Mouse (Mus musculus): ENCODE measurements around the gene Mid1ip1.

The Mid1ip1 gene

GRCm38 (mm10) chrX:10714696-10715140 is at the start of gene Mid1ip1:
Gene Mid1ip1 (plus strand): TSS chrX:10715013.
- peak; percentile 85 to 92 for DNase-seq

DNA sequence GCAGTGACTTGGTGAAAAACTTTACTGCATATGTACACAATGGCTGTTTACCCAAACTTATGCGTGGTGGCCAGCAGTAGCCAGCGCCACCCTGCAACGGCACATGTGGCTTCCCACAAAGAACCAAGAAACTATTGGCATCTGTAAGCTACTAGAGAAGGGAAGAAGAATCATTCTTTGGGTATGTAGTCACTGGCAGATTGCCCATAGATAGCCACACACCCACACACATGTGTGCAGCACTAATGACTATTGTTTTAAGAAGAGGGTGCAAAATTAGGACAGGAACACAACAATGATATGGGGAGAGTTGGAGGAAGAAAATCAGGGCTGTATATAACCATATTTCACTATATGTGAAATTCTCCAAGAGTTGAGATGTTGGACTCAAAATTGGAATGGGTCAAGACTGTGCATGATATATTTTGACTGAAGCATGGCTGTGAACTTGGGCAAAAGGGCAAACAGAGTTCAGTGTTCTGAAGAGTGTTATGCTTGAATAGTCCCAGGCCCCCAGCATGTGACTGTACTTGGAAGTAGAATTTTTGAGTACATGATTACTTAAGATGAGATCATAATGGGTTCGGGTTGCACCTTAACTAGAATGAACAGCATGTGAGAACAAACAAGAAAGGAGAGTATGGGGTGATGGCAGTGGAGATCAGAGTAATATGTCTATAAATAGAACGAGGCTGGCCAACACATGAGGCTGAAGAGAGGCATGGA is 20.2 kb upstream of the Mid1ip1 start:
- DNase-seq = no peak

GRCm38 (mm10) chrX:10706728-10707127 is 8.1 kb upstream of the Mid1ip1 start:
- DNase-seq = no peak

- peak; percentile 13 to 19 for DNase-seq
Observed at GRCm38 (mm10) chrX:10713839-10714637, 775 bp upstream of the Mid1ip1 start.

DNA sequence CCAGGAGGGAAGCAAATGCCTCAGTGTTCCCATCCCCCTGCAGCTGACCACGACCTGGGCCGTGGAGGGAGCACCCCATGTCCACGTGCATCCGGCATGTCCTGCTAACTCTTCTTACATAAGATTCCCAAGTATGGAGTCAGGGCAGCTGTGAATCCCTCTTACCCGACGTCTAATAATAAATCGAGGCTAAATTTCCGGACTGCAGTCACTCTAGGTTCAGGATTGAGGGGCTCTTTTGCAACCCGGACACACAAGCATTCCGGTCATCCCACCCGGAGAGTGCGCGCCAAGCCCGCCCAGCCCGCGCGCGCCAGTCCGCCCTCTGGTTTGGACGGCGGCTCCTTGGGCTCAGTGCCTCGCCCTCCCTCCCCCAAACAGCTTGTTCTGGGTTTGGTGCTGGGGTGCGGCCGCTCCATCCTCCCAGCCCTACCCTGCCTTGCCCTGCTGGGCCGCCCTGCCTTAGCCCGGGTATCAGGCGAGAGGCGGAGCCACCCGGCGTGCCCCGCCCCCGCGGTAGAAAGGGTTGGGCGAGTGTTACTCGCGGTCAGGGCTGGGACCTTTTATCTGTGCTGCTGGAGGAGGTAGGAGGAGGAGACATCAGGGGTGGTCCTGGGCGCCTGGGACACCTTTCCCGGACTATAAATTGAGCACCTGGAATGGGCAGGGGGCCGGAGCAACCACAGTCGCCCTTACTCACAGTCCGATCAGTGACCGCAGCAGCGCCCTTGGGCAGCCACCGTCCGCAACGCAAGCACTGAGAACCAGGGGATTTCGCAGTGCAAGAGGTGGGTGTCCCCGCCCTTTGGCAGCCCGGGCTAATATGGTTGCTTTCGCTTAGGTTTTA is 2.3 kb downstream of the Mid1ip1 start:
- DNase-seq = peak; percentile 94

DNA sequence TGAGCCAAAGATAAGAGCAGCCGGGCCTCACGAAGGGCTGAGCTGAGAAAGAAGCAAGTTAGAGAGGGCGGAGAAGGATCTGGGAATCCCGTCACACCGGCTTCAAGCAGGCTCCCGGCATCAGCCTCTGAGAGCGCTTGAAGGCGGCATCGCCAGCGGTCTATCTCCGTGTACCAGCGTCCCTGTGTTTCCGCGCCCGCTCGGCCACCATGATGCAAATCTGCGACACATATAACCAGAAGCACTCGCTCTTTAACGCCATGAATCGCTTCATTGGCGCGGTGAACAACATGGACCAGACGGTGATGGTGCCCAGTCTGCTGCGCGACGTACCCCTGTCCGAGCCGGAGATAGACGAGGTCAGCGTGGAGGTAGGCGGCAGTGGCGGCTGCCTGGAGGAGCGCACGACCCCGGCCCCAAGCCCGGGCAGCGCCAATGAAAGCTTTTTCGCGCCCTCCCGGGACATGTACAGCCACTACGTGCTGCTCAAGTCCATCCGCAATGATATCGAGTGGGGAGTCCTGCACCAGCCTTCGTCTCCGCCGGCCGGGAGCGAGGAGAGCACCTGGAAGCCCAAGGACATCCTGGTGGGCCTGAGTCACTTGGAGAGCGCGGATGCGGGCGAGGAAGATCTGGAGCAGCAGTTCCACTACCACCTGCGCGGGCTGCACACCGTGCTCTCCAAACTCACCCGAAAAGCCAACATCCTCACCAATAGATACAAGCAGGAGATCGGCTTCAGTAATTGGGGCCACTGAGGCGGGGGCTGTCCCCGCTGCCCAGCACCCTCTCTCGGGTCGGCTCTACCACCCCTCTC is 3.4 kb downstream of the Mid1ip1 start:
- peak; percentile 11 to 20 for DNase-seq

DNA sequence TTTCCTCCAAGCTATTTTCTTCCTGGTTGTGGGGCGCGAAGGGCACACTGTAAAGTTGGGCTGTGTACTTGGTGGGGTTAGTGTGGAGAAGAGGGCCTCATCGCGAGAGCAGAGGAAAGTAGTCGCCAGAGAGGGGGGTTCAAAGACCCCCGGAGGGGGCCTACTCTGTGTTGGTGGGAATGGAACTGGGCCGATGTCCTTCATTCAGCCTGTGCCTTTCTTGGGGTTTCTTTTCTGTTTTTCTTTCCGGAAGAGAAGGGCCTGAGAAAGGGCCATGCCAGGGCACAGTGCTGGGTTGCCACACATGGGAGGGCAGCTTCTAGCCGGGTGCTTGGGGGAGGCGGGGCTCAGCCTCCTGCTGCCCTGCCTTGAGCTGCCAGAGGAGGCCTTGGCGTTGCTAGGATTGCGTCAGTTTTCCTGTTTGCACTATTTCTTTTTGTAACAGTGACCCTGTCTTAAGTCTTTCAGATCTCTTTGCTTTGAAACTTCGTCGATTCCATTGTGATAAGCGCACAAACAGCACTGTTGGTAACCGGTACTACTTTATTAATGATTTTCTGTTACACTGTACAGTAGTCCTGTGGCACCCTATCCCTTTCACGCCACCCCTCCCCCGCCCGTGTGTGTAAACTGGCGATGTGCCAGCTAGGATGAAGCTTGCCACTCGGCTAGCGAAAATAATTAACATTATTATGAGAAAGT is 4.2 kb downstream of the Mid1ip1 start:
- peak; percentile 80 to 87 for DNase-seq

DNA sequence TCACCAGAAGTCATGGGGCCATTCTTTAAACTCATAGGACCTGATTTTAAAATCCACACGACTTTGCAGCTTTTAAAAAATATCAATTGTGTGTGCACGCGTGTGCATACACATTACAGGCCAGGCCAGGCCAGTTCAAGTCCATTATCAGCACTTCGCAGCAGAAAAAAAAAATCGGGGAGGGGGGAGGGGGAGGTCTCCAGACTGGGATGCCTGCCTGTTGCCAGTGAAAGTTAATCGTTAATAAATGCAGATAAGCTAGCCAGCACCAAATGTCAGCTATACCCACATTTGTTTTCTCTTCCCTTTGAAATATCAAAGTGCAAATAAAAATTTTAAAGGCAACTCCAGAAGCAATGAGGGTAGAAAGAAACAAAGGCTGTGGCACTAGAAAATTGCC is 5.6 kb downstream of the Mid1ip1 start:
- no peak for DNase-seq

DNA sequence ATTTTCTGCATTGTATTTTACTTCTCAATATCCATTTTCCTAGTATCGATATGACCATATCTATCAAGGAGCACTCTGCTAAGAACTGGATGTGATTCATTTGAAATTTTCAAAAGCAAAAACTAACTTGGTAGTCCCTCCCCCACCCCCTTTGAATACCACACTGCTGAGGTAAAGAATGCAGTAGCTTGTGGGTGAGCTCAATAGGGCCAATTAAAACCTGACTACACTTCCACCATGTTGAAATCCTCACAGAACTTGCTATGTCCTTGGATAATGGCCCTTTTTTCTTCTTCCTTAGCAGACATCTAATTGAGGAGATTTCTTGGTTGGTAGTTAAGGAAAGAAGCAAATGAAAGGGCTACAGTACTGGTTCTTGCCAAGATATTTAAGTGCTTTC is 9.8 kb downstream of the Mid1ip1 start:
- DNase-seq = no peak

- peak; percentile 9 to 28 for DNase-seq
Observed at GRCm38 (mm10) chrX:10729488-10729887, 14.7 kb downstream of the Mid1ip1 start.

GRCm38 (mm10) chrX:10734453-10734852 is 19.6 kb downstream of the Mid1ip1 start:
- DNase-seq = peak in 1 of 2 experiments; percentile 9

DNA sequence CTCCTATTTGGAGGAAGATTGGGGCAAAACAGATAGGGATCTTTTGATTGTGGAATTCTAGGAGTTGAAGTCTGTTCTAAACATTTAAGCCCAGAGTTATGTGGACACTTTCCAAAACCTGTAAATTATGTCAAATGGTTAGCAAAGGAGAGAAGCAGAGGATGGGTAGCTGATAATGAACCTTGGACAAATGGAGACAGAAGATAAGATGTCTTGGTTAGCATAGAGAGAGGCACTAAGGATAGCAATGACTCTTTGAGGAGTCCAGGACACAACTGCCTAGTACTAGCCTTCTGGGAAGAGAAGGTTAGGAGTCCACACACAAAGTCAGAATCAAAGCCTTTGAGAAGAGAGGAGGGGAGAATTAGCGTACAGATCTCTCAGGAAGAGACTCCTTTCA is 20.1 kb downstream of the Mid1ip1 start:
- DNase-seq = no peak

DNA sequence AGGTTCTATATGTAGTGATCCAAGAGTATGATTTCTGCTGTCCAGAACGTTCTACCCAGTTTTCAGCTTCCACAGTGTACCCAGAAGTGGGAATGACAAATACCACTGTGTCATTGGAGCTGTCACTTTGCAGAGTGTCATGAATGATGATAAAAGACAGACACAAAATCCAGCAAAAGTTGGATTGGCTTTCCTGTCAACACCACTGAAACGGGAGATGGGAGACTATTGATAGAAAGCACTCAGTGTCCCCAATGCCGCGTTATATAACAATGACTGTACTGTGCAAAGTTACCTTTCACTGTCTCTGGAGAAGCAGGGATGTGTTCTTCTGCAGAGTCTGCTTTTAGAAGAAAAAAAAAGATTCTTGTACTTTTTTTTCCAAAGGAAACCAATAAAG is 44.1 kb downstream of the Mid1ip1 start:
- DNase-seq = no peak

GRCm38 (mm10) chrX:10763476-10764016 is 48.7 kb downstream of the Mid1ip1 start:
- no peak for DNase-seq
